Mouse (Mus musculus) lung, embryonic 16.5 days (tissue): ENCODE results near the gene Slc30a1. TPM values are rescaled to one million over a fixed set of nuclear protein-coding genes. Genes with fewer than 3 reads are reported as not detected.

Experiments used
- ATAC-seq: fragments of 200-750 bp; cut with Nextera tagmentation; 2 replicates; pipeline ENCODE4 v1.8.0; 2017; ENCODE audit warnings: low read depth, mild to moderate bottlenecking, moderate library complexity
- H3K27ac ChIP-seq: fragments of 300-500 bp; sonication (generic); 2 replicates; pipeline ENCODE4 v1.5.1; 2014; ENCODE audit warnings: mild to moderate bottlenecking, control low read depth, low read length
- H3K27me3 ChIP-seq: fragments of 300-500 bp; sonication (generic); 2 replicates; pipeline ENCODE4 v1.6.1; 2014; ENCODE audit warnings: low read depth, low read length, mixed read lengths; ENCODE audit not compliant: control insufficient read depth, insufficient read depth
- H3K36me3 ChIP-seq: fragments of 300-500 bp; sonication (generic); 2 replicates; pipeline ENCODE4 v1.6.1; 2014; ENCODE audit warnings: low read length; ENCODE audit not compliant: control insufficient read depth, insufficient read depth
- H3K4me1 ChIP-seq: fragments of 300-500 bp; sonication (generic); replicated peaks from 2 replicates; pipeline ENCODE4 v1.6.1; 2014; ENCODE audit warnings: low read length, mixed read lengths; ENCODE audit not compliant: control insufficient read depth, insufficient read depth
- H3K4me2 ChIP-seq: fragments of 300-500 bp; sonication (generic); 2 replicates; pipeline ENCODE4 v1.6.1; 2014; ENCODE audit warnings: low read depth, low read length, control low read depth
- H3K4me3 ChIP-seq: fragments of 300-500 bp; sonication (generic); 2 replicates; pipeline ENCODE4 v1.5.1; 2014; ENCODE audit warnings: mild to moderate bottlenecking, low read length, control low read depth
- H3K9ac ChIP-seq: fragments of 300-500 bp; sonication (generic); 2 replicates; pipeline ENCODE4 v1.6.1; 2014; ENCODE audit warnings: low read length, control low read depth
- H3K9me3 ChIP-seq: fragments of 300-500 bp; sonication (generic); 2 replicates; pipeline ENCODE4 v1.6.1; 2016; ENCODE audit warnings: low read length; ENCODE audit not compliant: control insufficient read depth
- WGBS: fragments of 180-500 bp; shearing (Covaris S2); extraction: QIAGEN DNeasy Blood & Tissue Kit; methylation state at CpG from one replicate; pipeline ENCODE4 v1.1.7; 2014; 5-methylcytosine and 5-hydroxymethylcytosine counted together
- polyA plus RNA-seq: library from polyadenylated mRNA; unstranded; fragments of >200 nt; fragmentation: Nextera tagmentation; extraction: Ambion mirVana; gene quantifications from 2 replicates; pipeline ENCODE4 v1.2.1, GENCODE M21; 2015

Gene Slc30a1
- polyA plus RNA-seq, 1 experiment from 2014 or later = 1.8 TPM

- Histone ChIP-seq H3K36me3 (no peaks in the 10 kb centered on the region), H3K4me3 (no peak overlapping the region), H3K9ac (no peak overlapping the region), H3K9me3 (no peaks in the 10 kb centered on the region), H3K4me1 (no peaks in the 10 kb centered on the region), H3K27ac (no peak overlapping the region), H3K27me3 (no peaks in the 10 kb centered on the region), H3K4me2 (no peak overlapping the region)
- WGBS = 65% methylated on average over 7 of the region's 7 CpGs
- no peak for ATAC-seq
Observed at GRCm38 (mm10) chr1:191875006-191875405, 31.6 kb upstream of the Slc30a1 start.

GRCm38 (mm10) chr1:191875683-191876305 lies 30.8 kb upstream of the Slc30a1 start:
- H3K27ac ChIP-seq = no peak overlapping the region
- no peaks in the 10 kb centered on the region for H3K27me3 ChIP-seq
- no peaks in the 10 kb centered on the region for H3K9me3 ChIP-seq
- no peak overlapping the region for H3K4me3 ChIP-seq
- ATAC-seq = no peak
- no peaks in the 10 kb centered on the region for H3K4me1 ChIP-seq
- no peak overlapping the region for H3K4me2 ChIP-seq
- no peak overlapping the region for H3K9ac ChIP-seq
- no peaks in the 10 kb centered on the region for H3K36me3 ChIP-seq
- WGBS = 28% methylated on average over 9 of the region's 9 CpGs

- no peak overlapping the region for H3K27ac ChIP-seq
- no peaks in the 10 kb centered on the region for H3K27me3 ChIP-seq
- H3K36me3 ChIP-seq = no peaks in the 10 kb centered on the region
- 43% methylated on average over 10 of the region's 10 CpGs for WGBS
- no peaks in the 10 kb centered on the region for H3K9me3 ChIP-seq
- no peak overlapping the region for H3K4me3 ChIP-seq
- H3K4me2 ChIP-seq = no peak overlapping the region
- no peak overlapping the region for H3K9ac ChIP-seq
- H3K4me1 ChIP-seq = no peaks in the 10 kb centered on the region
- no peak for ATAC-seq
Observed at GRCm38 (mm10) chr1:191877681-191878080, 28.9 kb upstream of the Slc30a1 start.

- Histone ChIP-seq H3K4me1 (no peaks in the 10 kb centered on the region), H3K9ac (no peak overlapping the region), H3K4me2 (no peak overlapping the region), H3K9me3 (no peaks in the 10 kb centered on the region), H3K36me3 (no peaks in the 10 kb centered on the region), H3K27ac (no peak overlapping the region), H3K4me3 (no peak overlapping the region), H3K27me3 (no peaks in the 10 kb centered on the region)
- ATAC-seq = peak; percentile 29; the same call in 1 of the 2 replicates
- 57% methylated on average over 4 of the region's 4 CpGs for WGBS
Observed at GRCm38 (mm10) chr1:191878518-191878921, 28.0 kb upstream of the Slc30a1 start.

GRCm38 (mm10) chr1:191880247-191880646 lies 26.3 kb upstream of the Slc30a1 start:
- peaks cover 3% of the 10 kb centered on the region for H3K4me1 ChIP-seq
- no peaks in the 10 kb centered on the region for H3K36me3 ChIP-seq
- no peak for ATAC-seq
- no peak overlapping the region for H3K4me3 ChIP-seq
- no peak overlapping the region for H3K9ac ChIP-seq
- 68% methylated on average over 3 of the region's 3 CpGs for WGBS
- no peak overlapping the region for H3K4me2 ChIP-seq
- H3K9me3 ChIP-seq = no peaks in the 10 kb centered on the region
- no peaks in the 10 kb centered on the region for H3K27me3 ChIP-seq
- H3K27ac ChIP-seq = no peak overlapping the region

GRCm38 (mm10) chr1:191880921-191881609 lies 25.5 kb upstream of the Slc30a1 start:
- H3K9ac ChIP-seq = no peak overlapping the region
- no peak overlapping the region for H3K27ac ChIP-seq
- H3K4me1 ChIP-seq = peaks cover 3% of the 10 kb centered on the region
- H3K36me3 ChIP-seq = no peaks in the 10 kb centered on the region
- no peak overlapping the region for H3K4me3 ChIP-seq
- 64% methylated on average over 8 of the region's 8 CpGs for WGBS
- no peaks in the 10 kb centered on the region for H3K27me3 ChIP-seq
- no peak for ATAC-seq
- no peaks in the 10 kb centered on the region for H3K9me3 ChIP-seq
- H3K4me2 ChIP-seq = no peak overlapping the region

GRCm38 (mm10) chr1:191881663-191882062 lies 24.9 kb upstream of the Slc30a1 start:
- H3K27me3 ChIP-seq = no peaks in the 10 kb centered on the region
- H3K4me2 ChIP-seq = no peak overlapping the region
- 45% methylated on average over 2 of the region's 2 CpGs for WGBS
- H3K4me1 ChIP-seq = peaks cover 3% of the 10 kb centered on the region
- H3K9ac ChIP-seq = no peak overlapping the region
- ATAC-seq = no peak
- no peak overlapping the region for H3K4me3 ChIP-seq
- H3K36me3 ChIP-seq = no peaks in the 10 kb centered on the region
- no peaks in the 10 kb centered on the region for H3K9me3 ChIP-seq
- H3K27ac ChIP-seq = no peak overlapping the region

GRCm38 (mm10) chr1:191882474-191883206 lies 23.9 kb upstream of the Slc30a1 start:
- no peak for ATAC-seq
- no peaks in the 10 kb centered on the region for H3K36me3 ChIP-seq
- H3K4me1 ChIP-seq = peaks cover 3% of the 10 kb centered on the region
- H3K27me3 ChIP-seq = no peaks in the 10 kb centered on the region
- H3K9ac ChIP-seq = no peak overlapping the region
- no peak overlapping the region for H3K4me3 ChIP-seq
- 79% methylated on average over 10 of the region's 10 CpGs for WGBS
- no peaks in the 10 kb centered on the region for H3K9me3 ChIP-seq
- H3K4me2 ChIP-seq = no peak overlapping the region
- no peak overlapping the region for H3K27ac ChIP-seq

- Histone ChIP-seq H3K9ac (no peak overlapping the region), H3K27me3 (no peaks in the 10 kb centered on the region), H3K36me3 (no peaks in the 10 kb centered on the region), H3K4me1 (peaks cover 3% of the 10 kb centered on the region), H3K27ac (no peak overlapping the region), H3K9me3 (no peaks in the 10 kb centered on the region), H3K4me2 (no peak overlapping the region), H3K4me3 (no peak overlapping the region)
- ATAC-seq = no peak
- 33% methylated on average over 5 of the region's 5 CpGs for WGBS
Observed at GRCm38 (mm10) chr1:191883654-191884053, 22.9 kb upstream of the Slc30a1 start.
